Mouse (Mus musculus) lung, adult 18-20 months (tissue): ENCODE data around the gene Cdyl.

Experiments
- DNase-seq, 2 experiments: peaks; one replicate each; pipeline ENCODE4 v3.0.0; 2022; ENCODE audit warnings: mixed read lengths in 2 of 2

Cdyl gene

GRCm38 (mm10) chr13:35659406-35659985 is at the start of gene Cdyl:
Gene Cdyl (plus strand): TSS chr13:35659833.
- no peak for DNase-seq

GRCm38 (mm10) chr13:35610718-35611117 is 48.9 kb upstream of the Cdyl start:
- no peak for DNase-seq

- no peak for DNase-seq
Measured at GRCm38 (mm10) chr13:35612506-35612905, 47.1 kb upstream of the Cdyl start.

GRCm38 (mm10) chr13:35614832-35615479 is 44.7 kb upstream of the Cdyl start:
- no peak for DNase-seq

- no peak for DNase-seq
Measured at GRCm38 (mm10) chr13:35616524-35617099, 43.0 kb upstream of the Cdyl start.

GRCm38 (mm10) chr13:35619356-35619755 is 40.3 kb upstream of the Cdyl start:
- no peak for DNase-seq

- DNase-seq = no peak
Measured at GRCm38 (mm10) chr13:35620756-35621155, 38.9 kb upstream of the Cdyl start.

- no peak for DNase-seq
Measured at GRCm38 (mm10) chr13:35624831-35625230, 34.8 kb upstream of the Cdyl start.

GRCm38 (mm10) chr13:35625556-35625955 is 34.1 kb upstream of the Cdyl start:
- DNase-seq = no peak

- no peak for DNase-seq
Measured at GRCm38 (mm10) chr13:35627319-35627718, 32.3 kb upstream of the Cdyl start.

- no peak for DNase-seq
Measured at GRCm38 (mm10) chr13:35647132-35647823, 12.4 kb upstream of the Cdyl start.

- DNase-seq = no peak
Measured at GRCm38 (mm10) chr13:35650284-35650872, 9.3 kb upstream of the Cdyl start.

- DNase-seq = no peak
Measured at GRCm38 (mm10) chr13:35652851-35653250, 6.8 kb upstream of the Cdyl start.

- no peak for DNase-seq
Measured at GRCm38 (mm10) chr13:35656853-35657252, 2.8 kb upstream of the Cdyl start.

GRCm38 (mm10) chr13:35665456-35665855 is 5.8 kb downstream of the Cdyl start:
- peak; percentile 4 to 10 for DNase-seq

- DNase-seq = peak in 1 of 2 experiments; percentile 0
Measured at GRCm38 (mm10) chr13:35669910-35670469, 10.4 kb downstream of the Cdyl start.

GRCm38 (mm10) chr13:35670875-35671274 is 11.2 kb downstream of the Cdyl start:
- no peak for DNase-seq

- no peak for DNase-seq
Measured at GRCm38 (mm10) chr13:35676921-35677320, 17.3 kb downstream of the Cdyl start.

- no peak for DNase-seq
Measured at GRCm38 (mm10) chr13:35677433-35678051, 17.9 kb downstream of the Cdyl start.

GRCm38 (mm10) chr13:35678691-35679090 is 19.1 kb downstream of the Cdyl start:
- no peak for DNase-seq

- DNase-seq = no peak
Measured at GRCm38 (mm10) chr13:35681361-35681760, 21.7 kb downstream of the Cdyl start.

GRCm38 (mm10) chr13:35686273-35686672 is 26.6 kb downstream of the Cdyl start:
- no peak for DNase-seq

- DNase-seq = no peak
Measured at GRCm38 (mm10) chr13:35689560-35689959, 29.9 kb downstream of the Cdyl start.
